Mouse (Mus musculus): ENCODE measurements at regions not wholly inside any gene's neighbourhood (a gene's known extent, or its start where the extent isn't known, plus 50 kb on each side); places are given as distances from the start of the nearest gene placed in this dataset.

- whole genome bisulfite sequencing (ENCODE audit: insufficient replicate concordance), result 78% methylated on average over 7 of the region's 7 CpGs
- Histone ChIP-seq H3K4me3 (ENCODE audit: low read depth, low read length) (no peak overlapping the region), H3K36me3 (ENCODE audit: control insufficient read depth, insufficient read depth, low read length) (no peaks in the 10 kb centered on the region), H3K27me3 (ENCODE audit: control insufficient read depth, insufficient read depth, low read length) (no peaks in the 10 kb centered on the region), H3K4me1 (ENCODE audit: control insufficient read depth, insufficient read depth, low read length) (no peaks in the 10 kb centered on the region), H3K9ac (ENCODE audit: low read depth, low read length) (no peak overlapping the region), H3K9me3 (replicated peaks; ENCODE audit: control insufficient read depth, low read length) (no peaks in the 10 kb centered on the region), H3K4me2 (no peak overlapping the region), H3K27ac (ENCODE audit: low read depth, low read length) (no peak overlapping the region)
- ATAC-seq (replicated peaks; ENCODE audit: insufficient number of reproducible peaks, low FRiP score, low TSS enrichment), result no peak
Observed at GRCm38 (mm10) chr2:171231288-171232050, 499.9 kb downstream of the Dok5 start.

DNA sequence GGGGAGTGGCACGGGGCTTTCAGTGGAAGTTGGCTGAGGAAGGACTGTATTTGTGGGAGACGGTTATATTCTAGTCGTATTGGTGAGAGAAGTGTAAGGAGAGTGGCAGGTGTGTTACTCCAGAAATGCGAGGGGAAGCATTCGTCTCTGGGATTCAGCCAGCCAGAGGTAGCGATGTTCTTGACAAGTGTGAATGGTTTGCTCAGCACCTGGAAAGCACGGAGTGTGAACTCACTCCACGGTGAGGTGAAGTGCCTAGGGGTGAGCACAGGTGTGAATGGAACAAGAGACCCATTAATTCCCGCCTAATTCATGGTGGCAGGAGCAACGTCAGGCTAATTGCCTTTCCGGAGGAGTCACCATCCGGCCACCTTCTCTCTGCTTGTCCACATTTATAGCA, 498.9 kb downstream of the Dok5 start:
- Histone ChIP-seq H3K9me3 (replicated peaks; ENCODE audit: control insufficient read depth, low read length) (no peaks in the 10 kb centered on the region), H3K27ac (ENCODE audit: low read depth, low read length) (no peak overlapping the region), H3K9ac (ENCODE audit: low read depth, low read length) (no peak overlapping the region), H3K27me3 (ENCODE audit: control insufficient read depth, insufficient read depth, low read length) (no peaks in the 10 kb centered on the region), H3K4me3 (ENCODE audit: low read depth, low read length) (no peak overlapping the region), H3K36me3 (ENCODE audit: control insufficient read depth, insufficient read depth, low read length) (no peaks in the 10 kb centered on the region), H3K4me1 (ENCODE audit: control insufficient read depth, insufficient read depth, low read length) (no peaks in the 10 kb centered on the region), H3K4me2 (no peak overlapping the region)
- WGBS (ENCODE audit: insufficient replicate concordance), result 76% methylated on average over 12 of the region's 12 CpGs
- no peak for ATAC-seq (replicated peaks; ENCODE audit: insufficient number of reproducible peaks, low FRiP score, low TSS enrichment)

DNA sequence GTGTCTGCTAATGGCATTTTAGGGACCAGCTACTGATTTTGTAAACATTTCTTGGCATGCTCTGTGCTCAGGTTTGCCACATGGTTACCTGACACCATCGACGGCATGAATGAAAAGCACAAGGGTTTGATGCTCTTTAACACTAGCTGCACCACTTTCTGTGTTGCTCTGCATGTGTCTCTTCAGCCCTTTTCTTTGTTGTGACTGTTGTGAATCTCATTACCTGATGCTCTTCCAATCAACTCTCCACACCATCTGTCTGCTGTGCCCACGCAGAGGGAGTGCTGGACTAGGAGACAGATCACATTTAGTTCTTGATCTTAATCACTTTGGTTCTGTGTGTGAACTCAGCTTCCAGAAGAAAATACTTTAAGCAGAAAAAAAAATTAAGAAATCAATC, 496.6 kb downstream of the Dok5 start:
- 60% methylated on average over 3 of the region's 3 CpGs for WGBS (ENCODE audit: insufficient replicate concordance)
- Histone ChIP-seq H3K4me2 (no peak overlapping the region), H3K9me3 (replicated peaks; ENCODE audit: control insufficient read depth, low read length) (no peaks in the 10 kb centered on the region), H3K36me3 (ENCODE audit: control insufficient read depth, insufficient read depth, low read length) (no peaks in the 10 kb centered on the region), H3K4me3 (ENCODE audit: low read depth, low read length) (no peak overlapping the region), H3K9ac (ENCODE audit: low read depth, low read length) (no peak overlapping the region), H3K27ac (ENCODE audit: low read depth, low read length) (no peak overlapping the region), H3K27me3 (ENCODE audit: control insufficient read depth, insufficient read depth, low read length) (no peaks in the 10 kb centered on the region), H3K4me1 (ENCODE audit: control insufficient read depth, insufficient read depth, low read length) (no peaks in the 10 kb centered on the region)
- no peak for ATAC-seq (replicated peaks; ENCODE audit: insufficient number of reproducible peaks, low FRiP score, low TSS enrichment)

DNA sequence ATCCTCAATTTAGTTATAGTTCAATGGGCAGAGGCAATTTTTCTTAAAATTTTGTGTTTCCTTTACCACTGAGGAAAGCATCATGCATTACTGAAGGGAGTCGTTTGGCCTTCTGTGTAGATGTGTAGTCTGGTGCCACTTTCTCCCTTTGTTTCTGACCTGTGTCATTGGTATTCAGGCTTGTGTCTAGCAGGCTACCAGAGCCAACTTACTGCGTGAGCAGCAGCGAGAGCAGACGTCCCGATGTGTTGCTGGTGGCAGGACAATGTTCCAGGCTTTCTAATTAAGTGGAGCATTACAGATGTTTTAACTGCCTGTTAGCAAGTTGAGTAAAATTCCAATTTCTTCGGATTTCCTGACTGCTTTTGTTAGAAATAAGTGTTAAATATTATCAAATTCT, 482.2 kb downstream of the Dok5 start:
- WGBS (ENCODE audit: insufficient replicate concordance), result 71% methylated on average over 6 of the region's 6 CpGs
- Histone ChIP-seq H3K9me3 (replicated peaks; ENCODE audit: control insufficient read depth, low read length) (no peaks in the 10 kb centered on the region), H3K27me3 (ENCODE audit: control insufficient read depth, insufficient read depth, low read length) (no peaks in the 10 kb centered on the region), H3K4me3 (ENCODE audit: low read depth, low read length) (no peak overlapping the region), H3K27ac (ENCODE audit: low read depth, low read length) (no peak overlapping the region), H3K36me3 (ENCODE audit: control insufficient read depth, insufficient read depth, low read length) (no peaks in the 10 kb centered on the region), H3K4me1 (ENCODE audit: control insufficient read depth, insufficient read depth, low read length) (no peaks in the 10 kb centered on the region), H3K4me2 (no peak overlapping the region), H3K9ac (ENCODE audit: low read depth, low read length) (no peak overlapping the region)
- no peak for ATAC-seq (replicated peaks; ENCODE audit: insufficient number of reproducible peaks, low FRiP score, low TSS enrichment)

- Histone ChIP-seq H3K27ac (ENCODE audit: low read depth, low read length) (no peak overlapping the region), H3K4me1 (ENCODE audit: control insufficient read depth, insufficient read depth, low read length) (no peaks in the 10 kb centered on the region), H3K4me3 (ENCODE audit: low read depth, low read length) (no peak overlapping the region), H3K4me2 (no peak overlapping the region), H3K36me3 (ENCODE audit: control insufficient read depth, insufficient read depth, low read length) (no peaks in the 10 kb centered on the region), H3K9me3 (replicated peaks; ENCODE audit: control insufficient read depth, low read length) (no peaks in the 10 kb centered on the region), H3K27me3 (ENCODE audit: control insufficient read depth, insufficient read depth, low read length) (no peaks in the 10 kb centered on the region), H3K9ac (ENCODE audit: low read depth, low read length) (no peak overlapping the region)
- 80% methylated on average over 7 of the region's 7 CpGs for WGBS (ENCODE audit: insufficient replicate concordance)
- no peak for ATAC-seq (replicated peaks; ENCODE audit: insufficient number of reproducible peaks, low FRiP score, low TSS enrichment)
Observed at GRCm38 (mm10) chr2:171196472-171196871, 464.9 kb downstream of the Dok5 start.

DNA sequence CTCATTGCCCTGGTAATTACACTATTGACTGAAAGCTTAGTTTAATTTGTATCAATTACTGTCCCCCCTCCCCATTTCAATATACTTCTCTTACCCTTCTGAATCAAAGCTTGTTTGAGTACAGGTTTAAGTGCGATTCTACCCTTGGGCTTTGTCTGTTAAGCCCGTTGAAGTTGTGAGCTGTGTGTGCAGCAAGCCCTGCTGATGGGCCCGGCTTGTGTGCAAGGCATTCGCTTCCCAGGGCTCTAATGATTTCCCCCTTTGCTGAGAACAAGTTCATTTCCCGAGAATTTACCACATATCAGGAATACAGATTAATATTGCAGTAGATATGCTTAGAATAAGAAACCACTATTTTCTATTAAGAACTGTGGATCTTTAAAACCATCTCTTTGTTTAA, 460.6 kb downstream of the Dok5 start:
- Histone ChIP-seq H3K27ac (ENCODE audit: low read depth, low read length) (no peak overlapping the region), H3K27me3 (ENCODE audit: control insufficient read depth, insufficient read depth, low read length) (no peaks in the 10 kb centered on the region), H3K36me3 (ENCODE audit: control insufficient read depth, insufficient read depth, low read length) (no peaks in the 10 kb centered on the region), H3K4me2 (no peak overlapping the region), H3K4me1 (ENCODE audit: control insufficient read depth, insufficient read depth, low read length) (no peaks in the 10 kb centered on the region), H3K4me3 (ENCODE audit: low read depth, low read length) (no peak overlapping the region), H3K9me3 (replicated peaks; ENCODE audit: control insufficient read depth, low read length) (no peaks in the 10 kb centered on the region), H3K9ac (ENCODE audit: low read depth, low read length) (no peak overlapping the region)
- ATAC-seq (replicated peaks; ENCODE audit: insufficient number of reproducible peaks, low FRiP score, low TSS enrichment), result no peak
- WGBS (ENCODE audit: insufficient replicate concordance), result 76% methylated on average over 5 of the region's 5 CpGs

Measured in heart, embryonic 11.5 days (tissue).